Mouse (Mus musculus) forebrain, embryonic 11.5 days (tissue): ENCODE results near the gene Dnajc12. TPM values are rescaled to one million over a fixed set of nuclear protein-coding genes. Genes with fewer than 3 reads are reported as not detected.

Source experiments
- ATAC-seq: fragments of 200-750 bp; cut with Nextera tagmentation; replicated peaks from 2 replicates; pipeline ENCODE4 v1.8.0; 2017; ENCODE audit warnings: moderate TSS enrichment; ENCODE audit not compliant: low FRiP score
- DNase-seq: peaks from one replicate; pipeline ENCODE4 v3.0.0-alpha.2; 2017; ENCODE audit warnings: low spot score
- H3K27ac ChIP-seq: fragments of 300-500 bp; sonication (generic); 2 replicates; pipeline ENCODE4 v1.5.1; 2014; ENCODE audit warnings: low read depth, low read length
- H3K27me3 ChIP-seq: fragments of 300-500 bp; sonication (generic); 2 replicates; pipeline ENCODE4 v1.6.1; 2014; ENCODE audit warnings: mild to moderate bottlenecking, low read length, mixed read lengths; ENCODE audit not compliant: control insufficient read depth, insufficient read depth
- H3K36me3 ChIP-seq: fragments of 300-500 bp; sonication (generic); 2 replicates; pipeline ENCODE4 v1.6.1; 2014; ENCODE audit warnings: mild to moderate bottlenecking, low read length, moderate library complexity, mixed read lengths; ENCODE audit not compliant: control insufficient read depth, insufficient read depth
- H3K4me1 ChIP-seq: fragments of 300-500 bp; sonication (generic); replicated peaks from 2 replicates; pipeline ENCODE4 v1.6.1; 2014; ENCODE audit warnings: low read length, mixed read lengths; ENCODE audit not compliant: control insufficient read depth, insufficient read depth
- H3K4me2 ChIP-seq: fragments of 300-500 bp; sonication (generic); 2 replicates; pipeline ENCODE4 v1.6.1; 2014; ENCODE audit warnings: low read depth, mild to moderate bottlenecking, low read length, moderate library complexity, mixed read lengths; ENCODE audit not compliant: severe bottlenecking
- H3K4me3 ChIP-seq: fragments of 300-500 bp; sonication (generic); 2 replicates; pipeline ENCODE4 v1.5.1; 2014; ENCODE audit warnings: low read depth, low read length
- H3K9ac ChIP-seq: fragments of 300-500 bp; sonication (generic); 2 replicates; pipeline ENCODE4 v1.6.1; 2014; ENCODE audit warnings: low read length
- H3K9me3 ChIP-seq: fragments of 300-500 bp; sonication (generic); 2 replicates; pipeline ENCODE4 v1.6.1; 2016; ENCODE audit warnings: low read length, mixed read lengths; ENCODE audit not compliant: control insufficient read depth
- WGBS: fragments of 180-500 bp; shearing (Covaris S2); extraction: QIAGEN DNeasy Blood & Tissue Kit; methylation state at CpG from one replicate; pipeline ENCODE4 v1.1.7; 2014; 5-methylcytosine and 5-hydroxymethylcytosine counted together
- polyA plus RNA-seq: library from polyadenylated mRNA; unstranded; fragments of >200 nt; fragmentation: Nextera tagmentation; extraction: Ambion mirVana; gene quantifications from 2 replicates; pipeline ENCODE4 v1.2.1, GENCODE M21; 2014

Dnajc12 gene
- polyA plus RNA-seq, result 6.4 and 8.7 TPM in 2 replicates

GRCm38 (mm10) chr10:63382372-63383279, at the start of gene Dnajc12:
Dnajc12 (plus strand) TSS chr10:63382443.
- peak; percentile 85 for DNase-seq
- H3K27me3 ChIP-seq, result no peaks in the 10 kb centered on the region
- no peak within 1 kb of the TSS for H3K27ac ChIP-seq
- H3K4me1 ChIP-seq, result peaks cover 6% of the 10 kb centered on the region; the same call in 1 of the 2 replicates
- peak within 1 kb of the TSS; percentile 48 for H3K4me3 ChIP-seq
- peak; percentile 91 for ATAC-seq
- H3K9ac ChIP-seq, result peak within 1 kb of the TSS; percentile 64
- WGBS, result under 1% methylated on average over 28 of the region's 28 CpGs
- no peaks in the 10 kb centered on the region for H3K9me3 ChIP-seq
- peak within 1 kb of the TSS; percentile 86 for H3K4me2 ChIP-seq
- H3K36me3 ChIP-seq, result no peaks in the 10 kb centered on the region

- Histone ChIP-seq H3K4me1 (peaks cover 7% of the 10 kb centered on the region), H3K9ac (peak overlapping the region; percentile 55; the same call in 1 of the 2 replicates), H3K4me2 (peak overlapping the region; percentile 75), H3K27ac (no peak overlapping the region), H3K9me3 (no peaks in the 10 kb centered on the region), H3K27me3 (no peaks in the 10 kb centered on the region), H3K4me3 (peak overlapping the region; percentile 86), H3K36me3 (no peaks in the 10 kb centered on the region)
- ATAC-seq, result no peak
- DNase-seq, result peak; percentile 52
- 69% methylated on average over 13 of the region's 13 CpGs for WGBS
Measured at GRCm38 (mm10) chr10:63336901-63337300, 45.3 kb upstream of the Dnajc12 start.

- peak overlapping the region; percentile 55 for H3K9ac ChIP-seq
- no peak for DNase-seq
- 32% methylated on average over 5 of the region's 5 CpGs for WGBS
Measured at GRCm38 (mm10) chr10:63337326-63337725, 44.9 kb upstream of the Dnajc12 start.

GRCm38 (mm10) chr10:63337951-63338836, 44.0 kb upstream of the Dnajc12 start:
- peak overlapping the region; percentile 87 for H3K27ac ChIP-seq
- peak; percentile 84 for DNase-seq
- H3K4me2 ChIP-seq, result peak overlapping the region; percentile 75
- H3K27me3 ChIP-seq, result no peaks in the 10 kb centered on the region
- H3K9me3 ChIP-seq, result no peaks in the 10 kb centered on the region
- peak overlapping the region; percentile 98 for H3K9ac ChIP-seq
- H3K4me3 ChIP-seq, result peak overlapping the region; percentile 86
- H3K4me1 ChIP-seq, result peaks cover 7% of the 10 kb centered on the region
- 1% methylated on average over 95 of the region's 113 CpGs for WGBS
- H3K36me3 ChIP-seq, result no peaks in the 10 kb centered on the region
- peak; percentile 86 for ATAC-seq

More at GRCm38 (mm10) chr10:63337326-63337725, 44.9 kb upstream of the Dnajc12 start:
- H3K4me1 ChIP-seq, result peaks cover 7% of the 10 kb centered on the region
- no peaks in the 10 kb centered on the region for H3K27me3 ChIP-seq
- H3K9me3 ChIP-seq, result no peaks in the 10 kb centered on the region
- no peaks in the 10 kb centered on the region for H3K36me3 ChIP-seq
- H3K4me3 ChIP-seq, result peak overlapping the region; percentile 86
- H3K27ac ChIP-seq, result no peak overlapping the region
- H3K4me2 ChIP-seq, result peak overlapping the region; percentile 75
- ATAC-seq, result no peak

GRCm38 (mm10) chr10:63338914-63339643, 43.2 kb upstream of the Dnajc12 start:
- peak overlapping the region; percentile 98 for H3K9ac ChIP-seq
- under 1% methylated on average over 48 of the region's 74 CpGs for WGBS

GRCm38 (mm10) chr10:63341351-63341750, 40.9 kb upstream of the Dnajc12 start:
- Histone ChIP-seq H3K4me2 (no peak overlapping the region), H3K27ac (no peak overlapping the region), H3K9me3 (no peaks in the 10 kb centered on the region), H3K4me1 (peaks cover 7% of the 10 kb centered on the region), H3K4me3 (no peak overlapping the region), H3K9ac (no peak overlapping the region), H3K36me3 (no peaks in the 10 kb centered on the region), H3K27me3 (no peaks in the 10 kb centered on the region)
- no peak for ATAC-seq
- no peak for DNase-seq
- WGBS, result 81% methylated on average over 2 of the region's 2 CpGs

More at GRCm38 (mm10) chr10:63338914-63339643, 43.2 kb upstream of the Dnajc12 start:
- Histone ChIP-seq H3K36me3 (no peaks in the 10 kb centered on the region), H3K27ac (peak overlapping the region; percentile 87), H3K27me3 (no peaks in the 10 kb centered on the region), H3K4me1 (peaks cover 7% of the 10 kb centered on the region), H3K4me3 (peak overlapping the region; percentile 86), H3K9me3 (no peaks in the 10 kb centered on the region), H3K4me2 (peak overlapping the region; percentile 75)
- ATAC-seq (peak; percentile 97), DNase-seq (peak; percentile 97)

GRCm38 (mm10) chr10:63344751-63345150, 37.5 kb upstream of the Dnajc12 start:
- H3K27ac ChIP-seq, result no peak overlapping the region
- no peaks in the 10 kb centered on the region for H3K9me3 ChIP-seq
- 94% methylated on average over 3 of the region's 3 CpGs for WGBS
- H3K4me1 ChIP-seq, result no peaks in the 10 kb centered on the region
- H3K4me2 ChIP-seq, result no peak overlapping the region
- H3K27me3 ChIP-seq, result no peaks in the 10 kb centered on the region
- no peak for ATAC-seq
- H3K36me3 ChIP-seq, result no peaks in the 10 kb centered on the region
- H3K9ac ChIP-seq, result no peak overlapping the region
- no peak overlapping the region for H3K4me3 ChIP-seq
- DNase-seq, result no peak

- no peak overlapping the region for H3K9ac ChIP-seq
- no peaks in the 10 kb centered on the region for H3K9me3 ChIP-seq
- DNase-seq (peak; percentile 32), ATAC-seq (no peak)
- no peaks in the 10 kb centered on the region for H3K36me3 ChIP-seq
- H3K4me1 ChIP-seq, result no peaks in the 10 kb centered on the region
- 40% methylated on average over 3 of the region's 3 CpGs for WGBS
- H3K27me3 ChIP-seq, result no peaks in the 10 kb centered on the region
- no peak overlapping the region for H3K27ac ChIP-seq
- no peak overlapping the region for H3K4me2 ChIP-seq
- H3K4me3 ChIP-seq, result no peak overlapping the region
Measured at GRCm38 (mm10) chr10:63348291-63348690, 34.0 kb upstream of the Dnajc12 start.
